Mouse (Mus musculus) cerebellum, adult 2 months (tissue): ENCODE measurements around the gene Mc3r.

Source experiments
- CTCF ChIP-seq: fragments of 200-500 bp; IDR thresholded peaks from 2 replicates; pipeline ENCODE4 v1.5.1; 2011; ENCODE audit warnings: low read depth, mild to moderate bottlenecking, control low read depth, low read length, moderate library complexity, borderline replicate concordance; ENCODE audit not compliant: insufficient read depth
- POLR2A ChIP-seq: fragments of 200-500 bp; IDR thresholded peaks from 2 replicates; pipeline ENCODE4 v1.6.1; 2011; ENCODE audit warnings: low read length, control low read depth, borderline replicate concordance; ENCODE audit not compliant: insufficient read depth

- peak; percentile 61 for TF ChIP-seq CTCF
- no peak for TF ChIP-seq POLR2A
Measured at GRCm38 (mm10) chr2:172248106-172248764, at the start of gene Mc3r.
